Mouse (Mus musculus) forebrain, postnatal 0 days (tissue): ENCODE measurements around the gene Lrrc55. TPM values are rescaled to one million over a fixed set of nuclear protein-coding genes. Genes with fewer than 3 reads are reported as not detected.

Experiments used
- ATAC-seq: fragments of 200-750 bp; cut with Nextera tagmentation; 2 replicates; pipeline ENCODE4 v1.8.0; 2017; ENCODE audit warnings: mild to moderate bottlenecking, moderate library complexity
- DNase-seq: peaks from one replicate; pipeline ENCODE4 v3.0.0-alpha.2; 2015
- H3K27ac ChIP-seq: fragments of 300-500 bp; sonication (generic); 2 replicates; pipeline ENCODE4 v1.5.1; 2014; ENCODE audit warnings: low read depth, mild to moderate bottlenecking, antibody characterized with exemption, low read length, moderate library complexity, mixed read lengths
- H3K27me3 ChIP-seq: fragments of 300-500 bp; sonication (generic); 2 replicates; pipeline ENCODE4 v1.6.1; 2014; ENCODE audit warnings: mild to moderate bottlenecking, low read length, mixed read lengths; ENCODE audit not compliant: insufficient read depth
- H3K36me3 ChIP-seq: fragments of 300-500 bp; sonication (generic); 2 replicates; pipeline ENCODE4 v1.6.1; 2014; ENCODE audit warnings: mild to moderate bottlenecking, moderate library complexity; ENCODE audit not compliant: insufficient read depth
- H3K4me1 ChIP-seq: fragments of 300-500 bp; sonication (generic); 2 replicates; pipeline ENCODE4 v1.6.1; 2014; ENCODE audit warnings: antibody characterized with exemption; ENCODE audit not compliant: insufficient read depth
- H3K4me2 ChIP-seq: fragments of 300-500 bp; sonication (generic); 2 replicates; pipeline ENCODE4 v1.6.1; 2014; ENCODE audit warnings: low read depth, mild to moderate bottlenecking, moderate library complexity
- H3K4me3 ChIP-seq: fragments of 300-500 bp; sonication (generic); 2 replicates; pipeline ENCODE4 v1.5.1; 2014; ENCODE audit warnings: low read depth, low read length, mixed read lengths
- H3K9ac ChIP-seq: fragments of 300-500 bp; sonication (generic); 2 replicates; pipeline ENCODE4 v1.6.1; 2014; ENCODE audit warnings: mild to moderate bottlenecking
- H3K9me3 ChIP-seq: fragments of 300-500 bp; sonication (generic); 2 replicates; pipeline ENCODE4 v1.6.1; 2016; ENCODE audit warnings: low read length
- CTCF ChIP-seq: sonication (generic); IDR thresholded peaks from 2 replicates; pipeline ENCODE4 v1.5.1; 2016; ENCODE audit warnings: antibody characterized with exemption, control low read depth, low read depth
- WGBS: fragments of 180-500 bp; shearing (Covaris S2); extraction: QIAGEN DNeasy Blood & Tissue Kit; methylation state at CpG from one replicate; pipeline ENCODE4 v1.1.7; 2014; 5-methylcytosine and 5-hydroxymethylcytosine counted together
- polyA plus RNA-seq: library from polyadenylated mRNA; unstranded; fragments of >200 nt; fragmentation: Nextera tagmentation; extraction: Ambion mirVana; gene quantifications from 2 replicates; pipeline ENCODE4 v1.2.1, GENCODE M21; 2015
- total RNA-seq: library from RNA; depleted of rRNA; stranded (reverse); fragments of >200 nt; gene quantifications from 2 replicates; pipeline ENCODE4 v1.2.3, GENCODE M21; 2014

Gene Lrrc55
- total and polyA plus RNA-seq, 2 experiments from 2014 or later = 14.6 to 36.7 TPM

DNA sequence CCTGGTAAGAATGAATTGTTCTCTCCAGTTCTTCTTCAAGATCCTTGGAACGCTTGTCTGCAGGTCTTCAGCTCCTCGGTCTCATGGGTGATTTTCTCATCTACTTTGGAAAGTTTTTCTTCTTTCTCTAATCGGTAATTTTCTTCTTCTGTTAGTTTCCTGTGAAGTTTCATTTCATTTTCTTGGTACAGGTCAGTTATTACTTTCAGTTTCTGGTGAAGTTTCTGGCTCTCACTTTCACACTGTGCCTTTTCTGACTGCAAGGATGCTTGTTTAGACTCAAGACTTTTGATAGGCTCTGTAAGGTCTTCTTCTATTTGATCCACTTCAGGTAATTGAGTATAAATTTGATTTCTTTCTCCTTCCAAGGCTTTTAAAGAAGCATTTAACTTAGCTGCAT lies 39.6 kb downstream of the Lrrc55 start:
- DNase-seq (no peak), ATAC-seq (no peak)
- H3K9me3 ChIP-seq = no peaks in the 10 kb centered on the region
- no peak for TF ChIP-seq CTCF
- H3K4me1 ChIP-seq = no peaks in the 10 kb centered on the region
- no peak overlapping the region for H3K27ac ChIP-seq
- H3K36me3 ChIP-seq = no peaks in the 10 kb centered on the region
- H3K4me3 ChIP-seq = no peak overlapping the region
- H3K9ac ChIP-seq = no peak overlapping the region
- 89% methylated on average over 3 of the region's 3 CpGs for WGBS
- H3K27me3 ChIP-seq = no peaks in the 10 kb centered on the region
- no peak overlapping the region for H3K4me2 ChIP-seq

DNA sequence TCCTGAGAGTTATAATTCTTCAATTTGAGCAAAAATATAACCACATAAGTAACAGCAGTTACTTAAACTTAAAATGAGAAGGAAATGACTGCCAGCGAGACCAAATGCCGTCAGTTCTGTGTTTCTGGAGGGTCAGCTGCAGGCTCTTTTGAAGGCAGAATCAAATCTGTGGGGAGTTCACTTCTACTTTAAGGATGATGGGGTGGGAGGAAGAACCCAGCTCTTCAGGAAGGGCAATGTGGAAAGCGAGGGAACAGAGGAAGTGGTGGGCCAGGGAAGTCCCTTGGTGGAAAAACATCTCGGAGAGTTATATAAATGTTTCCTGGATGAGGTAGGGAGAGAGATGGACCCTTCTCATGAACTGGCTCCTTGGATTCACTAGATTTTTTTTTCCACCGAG lies 40.9 kb downstream of the Lrrc55 start:
- no peaks in the 10 kb centered on the region for H3K4me1 ChIP-seq
- TF ChIP-seq CTCF = no peak
- no peak overlapping the region for H3K4me3 ChIP-seq
- no peak overlapping the region for H3K4me2 ChIP-seq
- no peaks in the 10 kb centered on the region for H3K36me3 ChIP-seq
- no peak for ATAC-seq
- H3K27me3 ChIP-seq = no peaks in the 10 kb centered on the region
- no peaks in the 10 kb centered on the region for H3K9me3 ChIP-seq
- H3K9ac ChIP-seq = no peak overlapping the region
- DNase-seq = no peak
- no peak overlapping the region for H3K27ac ChIP-seq
- 89% methylated on average over 5 of the region's 5 CpGs for WGBS

DNA sequence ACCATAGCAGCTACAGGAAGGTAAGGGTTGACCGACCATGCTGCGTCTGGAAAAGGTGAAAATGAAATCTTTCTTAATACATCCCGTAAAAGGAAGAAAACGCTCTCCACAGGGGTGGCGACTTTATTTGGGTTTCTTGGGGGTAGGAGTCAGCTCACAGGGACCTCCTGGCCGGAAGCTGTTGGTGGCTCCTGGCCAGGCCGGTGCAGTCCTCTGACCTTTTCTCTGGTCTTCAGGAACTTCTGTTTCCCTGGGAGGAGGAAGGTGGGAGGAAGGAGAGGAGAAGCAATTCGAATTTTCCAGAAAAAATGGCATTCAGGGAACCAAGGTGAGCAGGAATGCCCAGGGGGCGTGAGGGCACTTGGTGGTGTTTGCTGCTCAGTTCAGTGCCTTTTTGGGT lies 41.7 kb downstream of the Lrrc55 start:
- Histone ChIP-seq H3K4me1 (no peaks in the 10 kb centered on the region), H3K4me2 (no peak overlapping the region), H3K27me3 (no peaks in the 10 kb centered on the region), H3K36me3 (no peaks in the 10 kb centered on the region), H3K9ac (no peak overlapping the region), H3K4me3 (no peak overlapping the region), H3K27ac (no peak overlapping the region), H3K9me3 (no peaks in the 10 kb centered on the region)
- ATAC-seq (no peak), DNase-seq (no peak)
- WGBS = 86% methylated on average over 9 of the region's 9 CpGs
- TF ChIP-seq CTCF = no peak

DNA sequence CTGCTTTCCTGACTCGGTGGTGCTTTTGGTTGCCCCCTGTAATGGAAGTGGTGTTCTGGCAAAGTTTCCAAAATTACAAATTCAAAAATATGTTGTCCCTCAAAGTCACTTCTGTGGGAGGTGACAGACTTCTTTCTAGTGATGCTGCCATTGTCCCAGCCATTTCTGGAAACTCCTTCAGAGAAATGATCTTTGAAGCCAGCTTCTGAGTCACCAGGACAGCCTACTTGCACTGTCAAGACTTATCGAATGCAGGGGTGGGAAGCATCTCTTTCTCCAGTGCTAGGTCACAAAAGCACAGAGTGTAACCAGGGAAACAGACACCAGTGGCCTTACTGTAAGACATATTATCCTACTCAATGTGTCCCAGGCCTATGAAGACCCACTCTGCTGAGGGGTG lies 45.8 kb downstream of the Lrrc55 start:
- Histone ChIP-seq H3K9me3 (no peaks in the 10 kb centered on the region), H3K4me1 (no peaks in the 10 kb centered on the region), H3K27ac (no peak overlapping the region), H3K9ac (no peak overlapping the region), H3K4me2 (no peak overlapping the region), H3K27me3 (no peaks in the 10 kb centered on the region), H3K36me3 (no peaks in the 10 kb centered on the region), H3K4me3 (no peak overlapping the region)
- ATAC-seq (no peak), DNase-seq (no peak)
- no peak for TF ChIP-seq CTCF
- WGBS = 92% methylated on average over 2 of the region's 2 CpGs

DNA sequence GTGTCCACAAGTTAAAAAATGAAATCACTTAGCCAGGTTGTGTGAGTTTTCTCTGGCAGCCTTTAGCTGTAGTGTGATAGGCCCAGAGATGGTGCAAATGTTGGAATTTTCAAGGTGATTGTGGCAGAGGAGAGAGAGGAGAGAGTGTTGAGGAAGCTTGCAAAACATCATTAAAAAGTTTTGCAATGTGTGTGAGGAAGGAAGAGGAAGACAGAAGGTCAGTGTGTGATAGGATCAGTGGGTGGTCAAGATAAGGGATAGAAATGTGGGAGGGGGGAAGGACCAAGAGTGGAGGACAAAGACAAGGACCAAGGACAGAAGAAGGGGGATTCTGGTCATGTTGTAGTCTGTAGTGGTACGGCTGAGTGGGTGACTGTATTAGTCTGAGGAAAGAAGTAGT lies 46.6 kb downstream of the Lrrc55 start:
- no peak for TF ChIP-seq CTCF
- Histone ChIP-seq H3K27me3 (no peaks in the 10 kb centered on the region), H3K4me2 (no peak overlapping the region), H3K4me3 (no peak overlapping the region), H3K27ac (no peak overlapping the region), H3K36me3 (no peaks in the 10 kb centered on the region), H3K4me1 (no peaks in the 10 kb centered on the region), H3K9ac (no peak overlapping the region), H3K9me3 (no peaks in the 10 kb centered on the region)
- DNase-seq (no peak), ATAC-seq (no peak)
- WGBS = 95% methylated on average over 1 of the region's 1 CpGs

DNA sequence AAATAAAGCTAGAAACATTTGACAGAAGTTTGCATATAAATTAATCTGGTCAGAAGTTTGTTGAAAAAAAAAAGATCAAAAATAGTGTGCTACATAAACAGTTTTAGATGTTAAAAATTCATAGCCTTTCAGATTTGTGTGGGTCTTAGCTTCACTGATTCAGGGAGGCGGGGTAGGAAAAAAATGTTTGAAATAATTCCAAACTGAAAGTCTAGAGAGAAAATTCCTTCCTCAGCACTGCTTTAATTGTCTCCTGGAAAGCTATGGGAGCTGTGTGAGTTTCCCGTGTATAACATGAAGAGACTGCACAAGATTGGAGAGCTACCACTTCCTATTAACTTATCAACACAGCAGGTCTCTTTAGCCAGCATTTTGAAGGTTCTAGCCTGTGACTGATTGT lies 49.5 kb downstream of the Lrrc55 start:
- ATAC-seq = no peak
- Histone ChIP-seq H3K9me3 (no peaks in the 10 kb centered on the region), H3K4me3 (no peak overlapping the region), H3K4me2 (no peak overlapping the region), H3K36me3 (no peaks in the 10 kb centered on the region), H3K27me3 (no peaks in the 10 kb centered on the region), H3K4me1 (no peaks in the 10 kb centered on the region), H3K9ac (no peak overlapping the region), H3K27ac (no peak overlapping the region)
- WGBS = 71% methylated on average over 2 of the region's 2 CpGs
- DNase-seq = no peak
- TF ChIP-seq CTCF = no peak

DNA sequence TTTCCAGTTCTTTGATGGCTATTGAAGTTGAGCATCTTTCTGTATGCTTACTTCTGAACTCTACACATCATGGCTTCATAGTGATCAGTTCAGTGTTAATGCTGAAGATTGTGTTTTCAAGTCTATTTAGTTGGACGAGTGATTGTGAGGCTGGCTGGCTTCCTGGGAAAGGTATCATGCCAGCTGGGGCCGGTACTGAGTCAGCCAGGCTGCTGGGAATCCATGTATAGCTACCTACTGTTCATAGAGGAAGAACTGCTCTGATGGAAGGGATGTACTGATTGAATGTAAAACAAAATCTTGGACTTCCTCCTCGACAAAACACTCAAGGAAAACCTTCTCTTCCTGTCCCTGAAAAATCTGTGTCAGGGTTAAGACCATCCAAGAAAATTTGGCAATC lies 51.7 kb downstream of the Lrrc55 start:
- Histone ChIP-seq H3K4me2 (no peak overlapping the region), H3K9ac (no peak overlapping the region), H3K36me3 (no peaks in the 10 kb centered on the region), H3K27me3 (no peaks in the 10 kb centered on the region), H3K27ac (no peak overlapping the region), H3K4me3 (no peak overlapping the region), H3K9me3 (no peaks in the 10 kb centered on the region), H3K4me1 (no peaks in the 10 kb centered on the region)
- ATAC-seq = no peak
- no peak for TF ChIP-seq CTCF
- no peak for DNase-seq
- WGBS = 62% methylated on average over 3 of the region's 3 CpGs

DNA sequence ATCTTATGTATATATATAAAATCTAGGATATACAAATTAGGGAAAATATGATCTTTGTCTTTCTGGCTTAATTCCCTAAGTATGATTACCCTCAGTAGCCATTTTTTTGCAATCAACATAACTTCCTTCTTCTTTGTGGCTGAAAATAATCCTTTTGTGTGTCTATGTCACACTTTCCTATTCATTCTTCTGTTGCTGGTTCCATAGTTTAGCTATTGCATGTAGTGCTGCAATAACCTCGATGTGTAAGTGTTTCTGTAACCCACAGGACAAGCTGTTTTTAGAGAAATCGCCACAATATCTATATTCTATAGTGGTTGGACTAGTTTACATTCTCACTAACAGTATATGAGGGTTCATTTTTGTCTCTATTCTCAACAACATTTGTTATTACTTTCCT lies 52.1 kb downstream of the Lrrc55 start:
- DNase-seq (no peak), ATAC-seq (no peak)
- Histone ChIP-seq H3K9me3 (no peaks in the 10 kb centered on the region), H3K27ac (no peak overlapping the region), H3K4me3 (no peak overlapping the region), H3K4me1 (no peaks in the 10 kb centered on the region), H3K36me3 (no peaks in the 10 kb centered on the region), H3K4me2 (no peak overlapping the region), H3K27me3 (no peaks in the 10 kb centered on the region), H3K9ac (no peak overlapping the region)
- no peak for TF ChIP-seq CTCF
- 88% methylated on average over 2 of the region's 2 CpGs for WGBS
